Mouse (Mus musculus): ENCODE measurements at regions not wholly inside any gene's neighbourhood (a gene's known extent, or its start where the extent isn't known, plus 50 kb on each side); places are given as distances from the start of the nearest gene placed in this dataset.

- TF ChIP-seq CTCF (conservative IDR thresholded peaks at IDR 0.05; ENCODE audit: insufficient read depth, insufficient read length, low read depth, low read length) (peak; percentile 61), POLR2A (IDR thresholded peaks at IDR 0.05; ENCODE audit: low read depth, low read length) (no peak)
Observed at GRCm38 (mm10) chr8:34484551-34485335, 373.2 kb upstream of the Gm10131 start.
